12 mouse cellular contexts compared by ENCODE assay signal in genomic region chr1:38665611-38666010, GRCm38 (mm10). TPM values are rescaled to one million over a fixed set of nuclear protein-coding genes. Genes with fewer than 3 reads are reported as not detected.
A peak's percentile ranks its signal among the peaks of the same experiment; 100 is the strongest.
DNase-seq lines count a peak whose midpoint lies in the region; ATAC-seq and TF ChIP-seq lines count a peak whose summit lies in the region.
"Had no signal": no experiment of that assay in that cellular context is flagged by ENCODE, and none has a peak within 500 bp of the region (broad histone marks: within the 10 kb centered on the region; RNA-seq: fewer than 3 reads in every experiment).

No protein-coding gene starts in this region.

- TF ChIP-seq POLR2A in CH12.LX (IDR thresholded peaks at IDR 0.05; ENCODE audit: low read depth, low read length) = no peak

- WGBS in intestine, embryonic 15.5 days = 67% methylated on average over 1 of the region's 1 CpGs

- H3K9ac ChIP-seq in CH12.LX (ENCODE audit: insufficient read depth, low read depth) = no peak overlapping the region
- H3K9ac ChIP-seq in intestine, embryonic 15.5 days = no peak overlapping the region

- no peak for TF ChIP-seq CTCF in CH12.LX (conservative IDR thresholded peaks at IDR 0.05 in 1 of 2, IDR thresholded peaks at IDR 0.05 in 1 of 2; ENCODE audit: low read depth in 2 of 2, low read length in 2 of 2)

- H3K27ac ChIP-seq in CH12.LX (ENCODE audit: insufficient read depth, low read depth) = no peak overlapping the region
- H3K27ac ChIP-seq in intestine, embryonic 15.5 days = 0 out of 2 replicates have a peak overlapping the region, but pooled peaks have one; percentile 71
- H3K27ac ChIP-seq: heart, adult 2 months had no signal

- H3K4me1 ChIP-seq in CH12.LX (ENCODE audit: control insufficient read depth in 1 of 2, insufficient read depth in 2 of 2) = peaks cover 23 to 37% of the 10 kb centered on the region in 2 experiments
- H3K4me1 ChIP-seq in intestine, embryonic 15.5 days (replicated peaks) = peaks cover 8% of the 10 kb centered on the region; the same call in 1 of the 2 replicates

- H3K27me3 ChIP-seq in CH12.LX (replicated peaks) = no peaks in the 10 kb centered on the region
- H3K27me3 ChIP-seq in intestine, embryonic 15.5 days (replicated peaks) = no peaks in the 10 kb centered on the region

- H3K4me2 ChIP-seq in CH12.LX (ENCODE audit: insufficient read depth, low read depth, poor library complexity, severe bottlenecking) = no peak overlapping the region
- H3K4me2 ChIP-seq in intestine, embryonic 15.5 days (replicated peaks) = no peak overlapping the region
- H3K4me2 ChIP-seq: liver, embryonic 11.5 days had no signal

- no peak for TF ChIP-seq RAD21 in CH12.LX (IDR thresholded peaks at IDR 0.05; ENCODE audit: low read depth, low read length)

- H3K36me3 ChIP-seq in CH12.LX (replicated peaks in 1 of 2; ENCODE audit: control insufficient read depth in 1 of 2, insufficient read depth in 1 of 2, low read length in 1 of 2) = peaks cover 0 to 3% of the 10 kb centered on the region in 2 experiments
- no peaks in the 10 kb centered on the region for H3K36me3 ChIP-seq in intestine, embryonic 15.5 days

- H3K79me2 ChIP-seq in CH12.LX (replicated peaks; ENCODE audit: control insufficient read depth, extremely low read depth, insufficient read depth, poor library complexity, severe bottlenecking) = no peaks in the 10 kb centered on the region

- H3K4me3 ChIP-seq in CH12.LX (replicated peaks in 1 of 3; ENCODE audit: low read depth in 2 of 3, low read length in 2 of 3, poor library complexity in 1 of 3) = no peak overlapping the region
- H3K4me3 ChIP-seq in intestine, embryonic 15.5 days (replicated peaks) = no peak overlapping the region
- H3K4me3 ChIP-seq: heart, adult 2 months had no signal

- no peaks in the 10 kb centered on the region for H3K9me3 ChIP-seq in CH12.LX (replicated peaks; ENCODE audit: low read length)
- H3K9me3 ChIP-seq in intestine, embryonic 15.5 days = no peaks in the 10 kb centered on the region

- peak; percentile 20 for DNase-seq in lung, postnatal 36 days
- no peak for DNase-seq in lung, adult 18-20 months
- peak; percentile 89 for DNase-seq in CH12.LX (ENCODE audit: extremely low read depth)
- peak; percentile 26 to 35 for DNase-seq in thymus, postnatal 10 days (ENCODE audit: low spot score in 2 of 2)
- no peak for DNase-seq in adrenal gland, adult 18-20 months (ENCODE audit: low spot score in 2 of 2)
- DNase-seq in adrenal gland, postnatal 14 days = no peak
- no peak for DNase-seq in kidney, postnatal 4 days
- DNase-seq: adrenal gland, postnatal 10 days; cerebellum, adult 11-12 months had no signal

- no peak for TF ChIP-seq EP300 in CH12.LX (IDR thresholded peaks at IDR 0.05; ENCODE audit: low read length)

- ATAC-seq in intestine, embryonic 15.5 days = no peak

- in situ Hi-C loops in CH12.LX (cut with MboI; ENCODE audit: low pct_ligation_motif_present, low pct_unique_long_range_greater_than_20kb, low sequenced_read_pairs) = no loop called here

- dilution Hi-C loops in CH12.LX (cut with MboI; ENCODE audit: extremely low pct_ligation_motif_present, extremely low pct_unique_long_range_greater_than_20kb, low sequenced_read_pairs) = no loop called here

TF ChIP-seq in CH12.LX, 34 proteins besides CTCF, POLR2A, EP300 and RAD21:
- no peak for TF ChIP-seq CHD1 (IDR thresholded peaks at IDR 0.05; ENCODE audit: low read depth, low read length)
- no peak for TF ChIP-seq USF2 (conservative IDR thresholded peaks at IDR 0.05; ENCODE audit: low read depth, low read length)
- TF ChIP-seq RCOR1 (conservative IDR thresholded peaks at IDR 0.05; ENCODE audit: low read depth, low read length) = no peak
- no peak for TF ChIP-seq NELFE (IDR thresholded peaks at IDR 0.05; ENCODE audit: low read depth, low read length)
- TF ChIP-seq MAX (IDR thresholded peaks at IDR 0.05; ENCODE audit: low read length) = peak; percentile 63; the same call in 1 of the 2 replicates
- TF ChIP-seq MAZ (IDR thresholded peaks at IDR 0.05; ENCODE audit: low read depth, low read length) = no peak
- no peak for TF ChIP-seq PAX5 (IDR thresholded peaks at IDR 0.05; ENCODE audit: low read length)
- no peak for TF ChIP-seq ZC3H11A (IDR thresholded peaks at IDR 0.05; ENCODE audit: low read depth, low read length)
- TF ChIP-seq TBP (conservative IDR thresholded peaks at IDR 0.05; ENCODE audit: low read depth, low read length) = no peak
- no peak for TF ChIP-seq USF1 (IDR thresholded peaks at IDR 0.05; ENCODE audit: low read depth, low read length)
- peak; percentile 82 for TF ChIP-seq ETS1 (conservative IDR thresholded peaks at IDR 0.05; ENCODE audit: low read depth, low read length)
- no peak for TF ChIP-seq KAT2A (IDR thresholded peaks at IDR 0.05; ENCODE audit: insufficient replicate concordance, low read length)
- 0 out of 2 replicates have a peak, but pooled peaks have one; percentile 16 for TF ChIP-seq ELF1 (IDR thresholded peaks at IDR 0.05; ENCODE audit: low read depth, low read length)
- no peak for TF ChIP-seq MEF2A (IDR thresholded peaks at IDR 0.05; ENCODE audit: borderline replicate concordance, low read depth, low read length)
- TF ChIP-seq GABPA (IDR thresholded peaks at IDR 0.05; ENCODE audit: insufficient replicate concordance, low read depth, low read length) = no peak
- TF ChIP-seq TCF12 (IDR thresholded peaks at IDR 0.05; ENCODE audit: low read depth, low read length) = 0 out of 2 replicates have a peak, but pooled peaks have one; percentile 33
- TF ChIP-seq JUND (conservative IDR thresholded peaks at IDR 0.05; ENCODE audit: low read depth, low read length) = peak; percentile 43; the same call in 1 of the 2 replicates
- no peak for TF ChIP-seq HCFC1 (IDR thresholded peaks at IDR 0.05; ENCODE audit: low read depth, low read length)
- TF ChIP-seq ZNF384 (IDR thresholded peaks at IDR 0.05; ENCODE audit: low read depth, low read length) = no peak
- TF ChIP-seq MAFK (IDR thresholded peaks at IDR 0.05; ENCODE audit: insufficient replicate concordance, low read length) = no peak
- 0 out of 2 replicates have a peak, but pooled peaks have one; percentile 20 for TF ChIP-seq IRF4 (IDR thresholded peaks at IDR 0.05; ENCODE audit: low read depth, low read length)
- no peak for TF ChIP-seq UBTF (IDR thresholded peaks at IDR 0.05; ENCODE audit: low read depth, low read length)
- TF ChIP-seq MXI1 (IDR thresholded peaks at IDR 0.05; ENCODE audit: low read depth, low read length) = peak; percentile 31; the same call in 1 of the 2 replicates
- TF ChIP-seq BHLHE40 (IDR thresholded peaks at IDR 0.05; ENCODE audit: low read depth, low read length) = no peak
- peak; percentile 3; the same call in 1 of the 2 replicates for TF ChIP-seq SMC3 (IDR thresholded peaks at IDR 0.05; ENCODE audit: low read depth, low read length)
- no peak for TF ChIP-seq E2F4 (IDR thresholded peaks at IDR 0.05; ENCODE audit: insufficient replicate concordance, low read depth, low read length)
- TF ChIP-seq CHD2 (IDR thresholded peaks at IDR 0.05; ENCODE audit: low read length) = no peak
- peak; percentile 63; the same call in 1 of the 2 replicates for TF ChIP-seq JUN (IDR thresholded peaks at IDR 0.05; ENCODE audit: insufficient read depth, low read depth, low read length)
- TF ChIP-seq ZMIZ1 (IDR thresholded peaks at IDR 0.05; ENCODE audit: low read depth, low read length) = no peak
- no peak for TF ChIP-seq SIN3A (IDR thresholded peaks at IDR 0.05; ENCODE audit: low read length)
- TF ChIP-seq POLR2AphosphoS2 (IDR thresholded peaks at IDR 0.05; ENCODE audit: low read depth, low read length) = no peak
- no peak for TF ChIP-seq NRF1 (IDR thresholded peaks at IDR 0.05; ENCODE audit: low read depth, low read length)
- no peak for TF ChIP-seq ZKSCAN1 (IDR thresholded peaks at IDR 0.05; ENCODE audit: borderline replicate concordance, low read depth, low read length)
- TF ChIP-seq MYC (IDR thresholded peaks at IDR 0.05; ENCODE audit: low read depth, low read length) = peak; percentile 54; the same call in 1 of the 2 replicates
TF ChIP-seq in CH12.LX: peak in this region for 10.

RNA-seq across cellular contexts. Expression of gene Aff3, which starts 0.9 kb away (rescaled TPM):
- total RNA-seq in CH12.LX (2012; rRNA removed) (5.1 and 6.3 TPM in 2 replicates), CH12.LX (2014; rRNA removed) (7.7 TPM in 2 replicates)
- polyA plus RNA-seq in CH12.LX (2012; ENCODE audit: insufficient read length, low read depth) = 29.8 and 29.9 TPM in 2 replicates
- 8.5 and 9.3 TPM in 2 replicates for polyA plus RNA-seq in intestine, embryonic 15.5 days (2015; fragmentation: Nextera tagmentation; extraction: Ambion mirVana)
- total RNA-seq in adrenal gland, adult 18-20 months (2021) = 1 to 10 TPM; 2.2 to 2.8 TPM
- total RNA-seq in adrenal gland, postnatal 14 days (2021) = 6.2 and 15.7 TPM in 2 replicates

Comparison
In these comparisons a context has a peak if more than half of its experiments do, and no peak if none do; other contexts are left out.
1. DNase-seq: peak in lung, postnatal 36 days (single experiment), CH12.LX (single experiment) and thymus, postnatal 10 days (2 of 2); none in lung, adult 18-20 months (0 of 2), adrenal gland, adult 18-20 months (0 of 2), adrenal gland, postnatal 14 days (single experiment) and kidney, postnatal 4 days (0 of 2).